Mouse (Mus musculus) left cerebral cortex, postnatal 25 days (tissue): ENCODE data around the gene Pdik1l. TPM values are rescaled to one million over a fixed set of nuclear protein-coding genes. Genes with fewer than 3 reads are reported as not detected.
A peak's percentile ranks its signal among the peaks of the same experiment; 100 is the strongest.
"Not testable (repeated sequence)": the region's sequence is repeated elsewhere in the genome, so short reads cannot be mapped to it uniquely, and the experiment has no call there.

ENCODE experiments used
- DNase-seq, 2 experiments: peaks; one replicate each; pipeline ENCODE4 v3.0.0; 2022; ENCODE audit warnings: low spot score in 2 of 2, mixed read lengths in 1 of 2
- intact Hi-C: fragments of 180-260 bp; cut with DNase I; formaldehyde crosslinking; loops from one replicate; pipeline ENCODE4 v1.15.1; 2025
- total RNA-seq, 2 experiments: library from RNA; stranded (reverse); gene quantifications; 2 replicates each; pipeline ENCODE4 v1.2.3; 2021

Gene Pdik1l
- total RNA-seq, 2 experiments from 2014 or later = 18.6 to 19.8 TPM

DNA sequence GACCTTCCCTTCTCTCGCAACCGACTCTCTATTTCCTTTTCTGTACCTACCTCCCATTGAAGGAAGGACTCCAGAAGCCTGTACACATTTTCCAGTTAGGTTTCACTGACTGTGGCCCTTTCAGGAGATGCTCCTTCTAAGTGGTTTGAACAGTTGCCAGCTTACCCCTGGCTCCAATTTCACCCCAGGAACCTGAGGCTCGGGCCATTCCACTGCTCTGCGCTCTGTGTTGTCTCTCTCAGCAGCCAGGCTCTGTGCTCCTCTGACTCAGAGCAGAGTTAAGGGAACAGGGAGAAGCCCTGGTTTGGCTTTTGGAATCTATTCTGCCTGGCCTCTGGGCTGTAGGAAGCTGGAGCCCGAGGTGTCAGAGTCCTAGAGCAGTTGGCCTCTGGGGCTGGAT, 14.4 kb upstream of the Pdik1l start:
- intact Hi-C loops = no loop called here
- no peak for DNase-seq

GRCm38 (mm10) chr4:134300316-134300715, 12.6 kb upstream of the Pdik1l start:
- DNase-seq = peak; percentile 47 to 73
- intact Hi-C loops = no loop called here

DNA sequence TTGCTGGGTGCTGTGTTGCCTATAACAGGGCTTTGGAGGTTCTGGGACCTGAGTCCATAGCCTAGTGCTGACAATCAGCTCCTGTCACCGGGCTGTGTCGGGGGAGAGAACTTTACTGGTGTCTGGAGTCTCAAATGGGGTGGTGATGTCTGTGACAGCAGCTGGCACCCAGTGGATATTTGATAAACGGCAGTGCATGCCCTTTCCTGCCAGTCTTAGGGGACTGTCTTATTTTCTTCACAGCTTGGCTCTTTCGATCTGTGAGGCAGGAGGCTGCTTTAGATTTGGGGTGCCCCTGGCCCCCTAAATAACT, 11.8 kb upstream of the Pdik1l start:
- DNase-seq = no peak
- intact Hi-C loops = no loop called here

DNA sequence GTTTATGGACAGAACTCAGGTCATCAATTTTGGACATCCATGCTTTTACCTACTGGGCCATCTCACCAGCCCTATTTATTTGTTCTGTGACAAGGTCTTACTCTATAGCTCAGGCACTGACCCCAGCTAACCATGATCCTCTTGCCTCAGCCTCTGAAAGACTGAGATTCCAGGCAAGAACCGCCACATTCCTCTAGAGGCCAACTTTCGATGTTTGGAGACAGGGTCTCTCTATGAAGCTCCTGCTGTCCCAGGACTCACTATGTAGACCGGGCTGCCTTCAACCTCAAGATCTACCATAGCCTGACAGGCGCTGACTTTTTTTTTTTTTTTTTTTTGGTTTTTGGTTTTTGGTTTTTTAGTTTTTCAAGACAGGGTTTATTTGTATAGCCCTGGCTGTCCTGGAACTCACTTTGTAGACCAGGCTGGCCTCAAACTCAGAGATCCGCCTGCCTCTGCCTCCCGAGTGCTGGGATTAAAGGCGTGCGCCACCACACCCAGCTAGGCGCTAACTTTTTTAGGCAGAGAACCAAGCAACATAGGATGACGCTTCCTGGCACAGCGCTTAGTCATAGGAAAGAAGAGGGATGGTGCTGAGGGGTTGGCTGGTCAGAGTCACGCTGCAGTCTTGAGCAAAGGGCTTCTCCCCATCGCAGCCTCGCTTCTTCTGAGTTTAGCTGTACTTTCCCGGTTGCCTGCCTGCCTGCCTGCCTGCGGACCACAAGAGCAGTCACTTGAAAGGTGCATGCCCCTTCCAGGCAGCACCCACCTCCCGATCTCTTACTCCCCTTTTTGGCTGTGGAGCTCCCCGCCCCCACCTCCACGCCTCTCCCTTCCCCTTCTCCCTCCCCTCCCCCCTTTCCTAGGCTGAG, 11.2 kb upstream of the Pdik1l start:
- peak in 1 of 2 experiments; percentile 29 for DNase-seq
- intact Hi-C loops = no loop called here

- DNase-seq = no peak
- intact Hi-C loops = no loop called here
Measured at GRCm38 (mm10) chr4:134297369-134297768, 9.7 kb upstream of the Pdik1l start.

- no peak for DNase-seq
- intact Hi-C loops = no loop called here
Measured at GRCm38 (mm10) chr4:134296523-134296922, 8.8 kb upstream of the Pdik1l start.

GRCm38 (mm10) chr4:134296096-134296495, 8.4 kb upstream of the Pdik1l start:
- DNase-seq, intact Hi-C loops: not testable (repeated sequence)

DNA sequence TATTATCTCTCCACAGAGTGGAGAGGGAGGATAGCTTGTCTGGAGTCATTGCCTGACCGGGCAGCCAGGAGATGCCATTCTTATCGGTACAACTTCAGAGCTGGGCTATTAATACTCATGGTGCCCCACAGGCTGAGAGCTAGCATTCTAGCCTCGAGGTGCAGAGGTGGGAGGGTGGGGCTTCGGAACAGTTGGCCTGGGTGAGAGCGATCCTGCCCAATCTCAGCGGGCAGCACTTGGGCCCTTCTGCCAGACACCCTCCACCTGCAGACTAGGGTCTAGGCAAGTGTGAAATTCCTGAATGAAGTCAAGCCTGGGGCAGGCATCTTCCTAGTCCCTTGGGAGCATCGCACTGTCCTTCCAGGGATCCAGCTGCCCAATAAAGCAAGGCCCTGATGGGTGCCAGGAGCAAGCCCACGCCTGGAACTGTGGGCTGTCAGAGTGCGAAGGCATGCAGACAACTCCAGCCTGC, 6.0 kb upstream of the Pdik1l start:
- no peak for DNase-seq
- intact Hi-C loops = loop anchor here (2.0 kb wide), 2 partner anchors 43 to 257 kb away; no protein-coding TSS in a partner anchor

DNA sequence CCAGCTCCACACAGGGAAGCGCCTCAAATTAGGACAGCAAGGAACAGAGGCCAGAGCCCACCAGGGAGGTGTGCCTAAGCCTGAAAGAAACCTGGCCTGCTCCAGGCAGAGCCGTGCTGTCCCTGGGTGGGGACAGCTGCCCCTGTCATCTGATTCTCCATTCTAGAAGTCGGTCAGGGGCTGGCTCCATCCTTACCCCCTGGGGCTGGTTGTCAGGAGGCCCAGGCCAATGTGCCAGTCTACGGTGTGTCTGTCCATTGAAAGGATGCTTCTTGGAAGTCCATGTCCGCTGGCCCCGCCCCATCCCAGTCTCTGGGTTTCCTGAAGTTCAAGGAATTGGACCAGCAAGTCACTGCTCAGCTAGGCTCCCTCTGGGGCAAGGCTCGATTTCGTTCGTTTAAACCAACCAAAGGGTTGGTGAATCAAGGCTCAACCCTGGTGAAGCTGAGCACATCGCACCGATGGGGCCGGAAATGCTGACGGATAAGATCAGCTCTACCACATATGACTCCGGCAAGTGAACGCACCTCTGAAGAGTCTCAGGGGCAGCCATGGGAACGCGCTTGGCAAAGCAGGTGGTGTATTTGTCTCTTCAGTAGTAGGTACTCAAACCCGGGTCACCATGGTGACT, 5.5 kb upstream of the Pdik1l start:
- no peak for DNase-seq
- intact Hi-C loops = loop anchor here (2.0 kb wide), 2 partner anchors 42 to 256 kb away; no protein-coding TSS in a partner anchor

DNA sequence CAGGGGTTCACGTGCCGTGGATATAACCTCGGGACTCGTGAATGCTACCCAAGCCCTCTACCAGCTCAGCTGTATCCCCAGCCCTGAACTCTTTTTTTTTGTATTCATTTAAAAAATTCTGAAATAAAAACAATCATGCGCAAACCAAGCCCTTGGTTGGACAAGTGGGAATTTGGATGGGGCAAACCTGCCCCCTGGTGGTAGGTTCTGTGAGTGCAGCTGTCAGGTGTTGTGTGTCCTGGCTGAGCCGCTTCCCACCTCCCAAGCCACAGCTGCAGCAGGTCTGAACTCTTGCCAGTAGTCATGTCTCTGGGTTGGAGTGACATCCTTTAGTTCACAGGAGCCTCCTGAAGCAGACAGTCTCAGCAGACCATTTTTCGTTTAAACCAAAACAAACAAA, 4.4 kb upstream of the Pdik1l start:
- intact Hi-C loops = loop anchor here (2.0 kb wide), 2 partner anchors 41 to 255 kb away; no protein-coding TSS in a partner anchor
- peak; percentile 59 to 61 for DNase-seq

DNA sequence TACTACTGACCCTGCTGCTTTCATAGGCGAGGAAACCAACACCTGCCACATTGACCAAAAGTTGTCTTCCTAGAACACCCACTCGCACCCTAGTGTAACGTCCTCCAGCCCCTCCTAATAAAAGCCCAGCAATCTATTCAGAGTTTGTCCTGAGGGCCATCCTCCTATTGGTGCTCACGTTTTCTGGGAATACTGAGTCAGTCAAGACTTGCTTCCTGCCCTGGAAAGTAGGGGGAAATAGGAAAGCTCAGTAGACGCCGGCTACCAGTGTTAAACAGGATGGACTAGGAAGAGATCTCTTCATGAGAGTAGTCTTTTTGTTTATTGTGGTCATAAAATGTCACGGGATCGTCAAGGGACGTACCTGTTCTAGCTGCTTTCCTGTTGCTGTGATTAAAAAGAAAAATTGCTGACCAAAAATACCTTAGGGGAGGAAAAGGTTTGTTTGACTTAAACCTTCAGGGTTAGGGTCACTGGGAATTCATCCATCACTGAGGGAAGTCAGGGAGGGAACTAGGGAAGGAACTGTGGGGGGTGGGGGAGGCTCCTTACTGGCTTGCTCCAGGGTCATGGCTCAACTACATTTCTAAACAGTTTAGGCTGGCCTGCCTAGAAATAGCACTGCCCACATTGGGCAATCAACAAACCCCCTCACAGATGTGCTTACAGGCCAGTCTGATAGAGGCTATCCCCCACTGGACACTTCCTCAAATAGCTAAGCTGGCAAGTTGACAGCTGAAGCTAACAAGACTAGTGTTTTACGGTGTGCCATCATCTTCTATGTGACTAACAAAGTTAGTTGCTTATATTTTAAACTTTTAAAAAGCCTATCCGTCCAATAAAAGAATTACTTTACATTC, 932 bp upstream of the Pdik1l start:
- no peak for DNase-seq
- intact Hi-C loops = loop anchor here (10.0 kb wide), 1 partner anchor 196 kb away; no protein-coding TSS in a partner anchor

DNA sequence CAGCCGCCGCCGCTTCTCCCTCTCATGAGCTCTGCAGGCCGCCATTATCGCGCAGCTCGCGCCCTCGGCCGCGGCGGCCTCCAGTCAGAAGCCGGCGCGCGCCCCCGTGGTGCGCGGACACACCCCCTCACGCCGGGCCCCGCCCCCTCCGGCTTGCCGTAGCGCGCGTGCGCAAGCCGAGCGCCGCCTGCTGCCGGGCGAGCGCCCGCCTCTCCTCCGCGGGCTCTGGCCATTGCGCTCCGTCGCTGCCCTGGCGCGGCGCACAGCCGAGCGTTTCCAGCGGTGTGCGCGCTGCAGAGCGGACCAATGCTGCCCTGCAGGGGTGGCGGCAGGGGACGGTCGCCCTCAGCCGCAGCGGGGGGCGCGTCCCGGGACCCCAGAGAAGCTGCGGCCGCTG, 529 bp downstream of the Pdik1l start:
- intact Hi-C loops = loop anchor here (1.0 to 10.0 kb wide), 2 partner anchors 100 to 198 kb away; partner anchors contain the start of gene Cep85

DNA sequence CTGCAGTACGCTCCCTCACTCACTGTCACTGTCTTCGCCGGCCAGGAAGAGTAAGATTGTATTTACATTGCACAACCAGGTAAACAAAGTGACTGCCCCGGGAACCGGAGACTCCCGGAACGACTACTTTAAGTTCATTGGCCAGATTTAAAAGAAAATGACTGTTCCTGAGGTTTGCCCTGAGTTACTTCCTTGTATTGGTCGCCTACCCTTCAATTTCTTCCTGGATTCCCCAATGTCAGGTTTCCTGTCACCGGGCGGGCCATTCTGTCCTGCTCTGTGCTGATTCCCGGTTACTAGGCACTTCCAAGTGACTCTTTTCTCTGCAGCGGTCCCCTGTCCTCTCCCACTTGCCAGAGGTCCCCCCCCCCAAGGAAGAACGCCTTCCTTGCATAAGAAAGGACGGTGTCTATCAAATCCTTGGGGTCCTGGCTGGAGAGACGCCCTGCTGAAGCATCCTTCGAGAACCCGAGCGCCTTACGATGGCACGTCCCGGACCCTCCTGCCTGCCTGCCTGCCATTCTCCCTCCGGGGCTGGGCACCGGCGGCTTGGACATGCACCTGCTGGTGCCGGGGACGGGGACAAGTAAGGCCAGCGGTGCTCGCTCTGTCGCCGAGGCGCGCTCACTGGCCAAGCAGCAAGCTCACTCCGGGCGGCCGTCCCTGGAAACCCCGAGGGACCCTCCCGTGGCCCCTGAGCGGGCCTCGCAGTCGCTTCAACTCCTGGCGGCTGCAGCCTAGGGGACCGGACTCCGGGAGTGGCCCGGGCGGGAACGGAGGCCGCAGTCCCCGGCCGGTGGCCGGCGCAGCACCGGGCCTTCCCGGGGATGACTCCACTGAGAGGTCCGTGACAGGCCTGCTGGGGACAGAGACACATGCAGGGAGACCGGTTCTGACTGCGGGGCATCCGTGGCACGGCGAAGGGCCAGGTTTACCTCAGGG, 1.2 kb downstream of the Pdik1l start:
- intact Hi-C loops = loop anchor here (1.0 to 10.0 kb wide), 2 partner anchors 99 to 198 kb away; partner anchors contain the start of gene Cep85
- no peak for DNase-seq

More for the DNA sequence above, 529 bp downstream of the Pdik1l start:
- DNase-seq = peak; percentile 95 to 97

DNA sequence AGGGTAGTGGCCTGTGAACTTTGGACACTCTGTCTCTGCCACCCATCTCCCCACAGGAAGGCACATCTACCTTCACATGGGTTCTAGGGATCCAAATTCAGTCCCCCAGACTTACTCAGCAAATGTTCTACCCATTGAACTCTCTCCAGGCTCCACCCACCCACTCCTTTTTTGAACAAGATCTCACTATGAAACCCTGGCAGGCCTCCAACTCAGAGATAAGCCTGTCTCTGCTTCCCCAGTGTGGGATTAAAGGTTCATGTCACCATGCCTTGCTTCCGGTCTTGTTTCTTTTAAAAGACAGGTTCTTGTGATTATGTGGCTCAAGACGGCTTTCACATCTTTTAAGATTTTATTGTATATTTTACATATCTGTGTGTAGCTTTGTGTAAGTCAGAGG, 2.8 kb downstream of the Pdik1l start:
- DNase-seq = no peak
- intact Hi-C loops = loop anchor here (10.0 kb wide), 1 partner anchor 200 kb away; no protein-coding TSS in a partner anchor

GRCm38 (mm10) chr4:134273417-134274345, 14.0 kb downstream of the Pdik1l start:
- no peak for DNase-seq
- intact Hi-C loops = no loop called here

DNA sequence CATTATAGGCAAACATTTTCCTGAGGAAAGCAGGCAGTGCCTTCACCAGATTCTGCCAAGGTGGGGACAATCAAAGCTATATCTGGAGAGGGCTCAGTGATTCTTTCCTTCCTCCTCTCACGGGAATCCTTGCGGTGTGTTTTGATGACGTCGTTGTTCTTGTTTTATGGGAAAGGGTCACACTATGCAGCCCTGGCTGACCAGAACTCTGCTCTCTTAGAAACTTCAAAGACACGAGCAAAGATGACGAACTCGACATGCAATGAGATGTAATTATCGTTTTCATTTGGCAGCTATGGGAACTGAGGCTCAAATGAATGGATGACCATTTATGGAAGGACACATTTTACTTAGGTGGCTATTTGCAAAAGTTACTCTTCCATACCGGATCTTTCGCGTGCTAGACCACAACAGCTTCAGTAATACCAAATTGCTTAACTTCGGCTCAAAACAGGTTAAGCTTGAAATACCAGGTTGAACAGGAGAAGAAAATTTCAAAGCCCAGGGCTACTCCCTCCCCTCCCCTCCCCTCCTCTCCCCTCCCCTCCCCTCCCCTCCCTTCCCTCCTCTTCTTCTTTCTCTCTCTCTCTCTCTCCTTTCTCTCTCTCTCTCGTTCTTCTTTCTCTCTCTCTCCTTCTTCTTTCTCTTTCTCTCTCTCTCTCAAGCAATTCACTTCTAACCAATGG, 14.8 kb downstream of the Pdik1l start:
- intact Hi-C loops = no loop called here
- no peak for DNase-seq

- intact Hi-C loops = no loop called here
Measured at GRCm38 (mm10) chr4:134271979-134272378, 15.7 kb downstream of the Pdik1l start.

More at GRCm38 (mm10) chr4:134271979-134272378, 15.7 kb downstream of the Pdik1l start:
- DNase-seq = no peak
